Mouse (Mus musculus) testis, adult 10 weeks (tissue): ENCODE measurements around the gene Sfi1. TPM values are rescaled to one million over a fixed set of nuclear protein-coding genes. Genes with fewer than 3 reads are reported as not detected.

ENCODE experiments used
- polyA plus RNA-seq: library from polyadenylated mRNA; stranded (reverse); fragments of 350-450 nt; fragmentation: Illumina TruSeq; extraction: RNeasy Lipid Tissue Mini Kit (QIAGEN cat#74804); gene quantifications from one replicate; pipeline ENCODE4 v1.2.3, GENCODE M21; 2014; ENCODE audit warnings: low read depth, low replicate concordance

The Sfi1 gene
- polyA plus RNA-seq = 9.2 TPM

DNA sequence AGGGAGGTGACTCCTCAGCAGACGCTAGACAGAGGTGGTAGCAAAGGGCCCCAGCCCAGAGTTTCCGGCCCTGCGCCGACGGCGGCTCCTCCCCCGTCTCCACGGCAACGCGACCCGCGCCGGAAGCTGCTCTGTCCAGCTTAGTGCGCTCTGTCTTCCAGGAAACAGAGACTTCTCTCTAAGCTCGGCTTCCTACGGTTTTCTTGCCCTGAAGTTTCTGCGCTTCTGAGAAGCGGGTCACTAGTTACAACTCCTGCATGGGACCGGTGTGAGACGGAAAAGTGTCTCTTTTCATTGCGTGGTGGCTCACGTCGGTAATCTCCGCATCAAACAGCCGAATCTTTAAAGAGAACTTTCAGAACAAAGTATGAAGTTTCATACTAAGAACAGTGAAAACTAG lies at the start of gene Sfi1:
Gene Sfi1 (minus strand): TSS at position 101 of the 400 bp plus-strand sequence.

DNA sequence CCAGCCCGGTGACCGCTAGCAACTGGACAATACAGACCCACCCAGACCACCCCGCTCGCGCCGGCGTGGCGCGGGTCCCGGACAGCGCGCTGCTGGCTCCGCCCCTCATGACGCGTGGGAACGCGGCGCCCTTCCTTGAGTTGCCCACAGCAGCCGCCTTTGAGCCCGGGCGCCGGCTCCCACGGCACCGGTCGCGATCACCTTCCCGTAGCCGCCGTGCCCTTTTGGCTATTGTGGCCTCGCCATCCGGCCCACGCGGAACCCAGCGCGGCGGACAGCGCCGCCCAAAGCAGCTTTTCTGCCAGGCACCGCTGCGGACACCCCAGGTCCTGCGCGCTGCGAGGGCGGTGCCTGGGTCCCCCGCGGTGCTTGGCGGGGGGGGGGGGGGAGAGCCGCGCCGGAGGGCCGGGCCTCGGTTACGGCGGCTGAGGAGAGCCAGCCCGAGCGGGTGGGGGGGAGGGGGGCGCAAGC lies 9.0 kb upstream of the Sfi1 start, which contains the start of gene Eif4enif1:
Gene Eif4enif1 (plus strand): TSS at position 162 of the 471 bp plus-strand sequence.

Other genes with a start within 250 kb of the Sfi1 start
- 89.4 TPM for gene Eif4enif1, start 8.9 kb upstream of the Sfi1 start, polyA plus RNA-seq
- 305 TPM for gene Drg1, start 73.0 kb upstream of the Sfi1 start, polyA plus RNA-seq
- gene Patz1, start 95.4 kb upstream of the Sfi1 start, polyA plus RNA-seq = 3.3 TPM
- 24.1 TPM for gene Pik3ip1, start 136.9 kb upstream of the Sfi1 start, polyA plus RNA-seq
- 5.1 TPM for gene Limk2, start 215.7 kb upstream of the Sfi1 start, polyA plus RNA-seq